Mouse (Mus musculus) hindbrain, embryonic 12.5 days (tissue): ENCODE measurements around the gene 1190005I06Rik. TPM values are rescaled to one million over a fixed set of nuclear protein-coding genes. Genes with fewer than 3 reads are reported as not detected.
"Not testable (repeated sequence)": the region's sequence is repeated elsewhere in the genome, so short reads cannot be mapped to it uniquely, and the experiment has no call there.

Experiments
- ATAC-seq: fragments of 200-750 bp; cut with Nextera tagmentation; 2 replicates; pipeline ENCODE4 v1.8.0; 2017; ENCODE audit warnings: moderate TSS enrichment; ENCODE audit not compliant: low FRiP score
- H3K27ac ChIP-seq: fragments of 300-500 bp; sonication (generic); 2 replicates; pipeline ENCODE4 v1.5.1; 2016; ENCODE audit warnings: mild to moderate bottlenecking
- H3K27me3 ChIP-seq: fragments of 300-500 bp; sonication (generic); 2 replicates; pipeline ENCODE4 v1.6.1; 2016; ENCODE audit warnings: mild to moderate bottlenecking
- H3K36me3 ChIP-seq: fragments of 300-500 bp; sonication (generic); 2 replicates; pipeline ENCODE4 v1.6.1; 2016; ENCODE audit warnings: mild to moderate bottlenecking
- H3K4me1 ChIP-seq: fragments of 300-500 bp; sonication (generic); 2 replicates; pipeline ENCODE4 v1.6.1; 2016
- H3K4me2 ChIP-seq: fragments of 300-500 bp; sonication (generic); replicated peaks from 2 replicates; pipeline ENCODE4 v1.6.1; 2016; ENCODE audit warnings: mild to moderate bottlenecking
- H3K4me3 ChIP-seq: fragments of 300-500 bp; sonication (generic); 2 replicates; pipeline ENCODE4 v1.5.1; 2016; ENCODE audit warnings: mild to moderate bottlenecking
- H3K9ac ChIP-seq: fragments of 300-500 bp; sonication (generic); 2 replicates; pipeline ENCODE4 v1.6.1; 2016; ENCODE audit warnings: mild to moderate bottlenecking, moderate library complexity
- H3K9me3 ChIP-seq: fragments of 300-500 bp; sonication (generic); replicated peaks from 2 replicates; pipeline ENCODE4 v1.6.1; 2016; ENCODE audit warnings: mild to moderate bottlenecking
- WGBS: fragments of 180-500 bp; shearing (Covaris S2); methylation state at CpG from one replicate; pipeline ENCODE4 v1.1.7; 2016; 5-methylcytosine and 5-hydroxymethylcytosine counted together
- polyA plus RNA-seq: library from polyadenylated mRNA; unstranded; fragments of >200 nt; fragmentation: Nextera tagmentation; extraction: Ambion mirVana; gene quantifications from 2 replicates; pipeline ENCODE4 v1.2.1, GENCODE M21; 2016

Gene 1190005I06Rik
- polyA plus RNA-seq, 1 experiment from 2014 or later, result 6.9 TPM

GRCm38 (mm10) chr8:120681113-120681512, 33.7 kb upstream of the 1190005I06Rik start:
- no peak overlapping the region for H3K27ac ChIP-seq
- whole genome bisulfite sequencing, result 79% methylated on average over 10 of the region's 10 CpGs
- H3K4me1 ChIP-seq, result 0 out of 2 replicates have a peak, but pooled peaks cover 2% of the 10 kb centered on the region
- H3K36me3 ChIP-seq, result no peaks in the 10 kb centered on the region
- no peak overlapping the region for H3K4me3 ChIP-seq
- no peak for ATAC-seq
- no peaks in the 10 kb centered on the region for H3K9me3 ChIP-seq
- H3K27me3 ChIP-seq, result no peaks in the 10 kb centered on the region
- H3K9ac ChIP-seq, result no peak overlapping the region
- no peak overlapping the region for H3K4me2 ChIP-seq

GRCm38 (mm10) chr8:120680405-120680804, 33.0 kb upstream of the 1190005I06Rik start:
- ATAC-seq, H3K9me3 ChIP-seq, H3K4me2 ChIP-seq, H3K4me3 ChIP-seq, H3K27me3 ChIP-seq, H3K27ac ChIP-seq, H3K4me1 ChIP-seq, H3K36me3 ChIP-seq, H3K9ac ChIP-seq: not testable (repeated sequence)
- 64% methylated on average over 7 of the region's 7 CpGs for WGBS

- WGBS, result 74% methylated on average over 11 of the region's 11 CpGs
- Histone ChIP-seq H3K9ac (no peak overlapping the region), H3K27ac (no peak overlapping the region), H3K4me2 (no peak overlapping the region), H3K36me3 (0 out of 2 replicates have a peak, but pooled peaks cover 5% of the 10 kb centered on the region), H3K9me3 (no peaks in the 10 kb centered on the region), H3K4me1 (0 out of 2 replicates have a peak, but pooled peaks cover 2% of the 10 kb centered on the region), H3K4me3 (no peak overlapping the region), H3K27me3 (no peaks in the 10 kb centered on the region)
- ATAC-seq, result no peak
These were observed 32.4 kb upstream of the 1190005I06Rik start for GRCm38 (mm10) chr8:120679629-120680387.

GRCm38 (mm10) chr8:120678447-120678846, 31.0 kb upstream of the 1190005I06Rik start:
- H3K27me3 ChIP-seq, result no peaks in the 10 kb centered on the region
- no peak overlapping the region for H3K27ac ChIP-seq
- no peaks in the 10 kb centered on the region for H3K9me3 ChIP-seq
- no peak overlapping the region for H3K9ac ChIP-seq
- 9% methylated on average over 10 of the region's 10 CpGs for WGBS
- H3K4me3 ChIP-seq, result no peak overlapping the region
- peak; percentile 64; the same call in 1 of the 2 replicates for ATAC-seq
- no peak overlapping the region for H3K4me2 ChIP-seq
- H3K36me3 ChIP-seq, result peaks cover 14% of the 10 kb centered on the region
- H3K4me1 ChIP-seq, result no peaks in the 10 kb centered on the region

- Histone ChIP-seq H3K36me3 (peaks cover 41% of the 10 kb centered on the region), H3K27me3 (no peaks in the 10 kb centered on the region), H3K4me3 (no peak overlapping the region), H3K9ac (no peak overlapping the region), H3K4me2 (no peak overlapping the region), H3K4me1 (peaks cover 6% of the 10 kb centered on the region), H3K9me3 (no peaks in the 10 kb centered on the region), H3K27ac (no peak overlapping the region)
- no peak for ATAC-seq
- 69% methylated on average over 8 of the region's 8 CpGs for WGBS
These were observed 28.3 kb upstream of the 1190005I06Rik start for GRCm38 (mm10) chr8:120675718-120676117.

GRCm38 (mm10) chr8:120673298-120673697, 25.9 kb upstream of the 1190005I06Rik start:
- WGBS, result 98% methylated on average over 7 of the region's 7 CpGs

GRCm38 (mm10) chr8:120672626-120673229, 25.3 kb upstream of the 1190005I06Rik start:
- Histone ChIP-seq H3K27me3 (no peaks in the 10 kb centered on the region), H3K4me3 (no peak overlapping the region), H3K4me2 (no peak overlapping the region), H3K9ac (no peak overlapping the region), H3K36me3 (peaks cover 50% of the 10 kb centered on the region), H3K27ac (no peak overlapping the region), H3K4me1 (peaks cover 18% of the 10 kb centered on the region), H3K9me3 (no peaks in the 10 kb centered on the region)
- WGBS, result 92% methylated on average over 16 of the region's 16 CpGs
- ATAC-seq, result no peak

More at GRCm38 (mm10) chr8:120673298-120673697, 25.9 kb upstream of the 1190005I06Rik start:
- H3K9ac ChIP-seq, result no peak overlapping the region
- H3K4me2 ChIP-seq, result no peak overlapping the region
- no peak overlapping the region for H3K4me3 ChIP-seq
- H3K27me3 ChIP-seq, result no peaks in the 10 kb centered on the region
- H3K4me1 ChIP-seq, result peaks cover 18% of the 10 kb centered on the region
- H3K27ac ChIP-seq, result no peak overlapping the region
- H3K36me3 ChIP-seq, result peaks cover 50% of the 10 kb centered on the region
- no peak for ATAC-seq
- no peaks in the 10 kb centered on the region for H3K9me3 ChIP-seq

GRCm38 (mm10) chr8:120671775-120672174, 24.3 kb upstream of the 1190005I06Rik start:
- H3K4me2 ChIP-seq, result no peak overlapping the region
- no peak overlapping the region for H3K4me3 ChIP-seq
- no peaks in the 10 kb centered on the region for H3K27me3 ChIP-seq
- H3K36me3 ChIP-seq, result peaks cover 50% of the 10 kb centered on the region
- H3K4me1 ChIP-seq, result peaks cover 22% of the 10 kb centered on the region
- no peak overlapping the region for H3K9ac ChIP-seq
- no peak overlapping the region for H3K27ac ChIP-seq
- H3K9me3 ChIP-seq, result no peaks in the 10 kb centered on the region
- 58% methylated on average over 6 of the region's 6 CpGs for WGBS
- no peak for ATAC-seq

- peaks cover 46% of the 10 kb centered on the region for H3K4me1 ChIP-seq
- peak within 1 kb of the TSS; percentile 86 for H3K27ac ChIP-seq
- H3K9me3 ChIP-seq, result no peaks in the 10 kb centered on the region
- H3K36me3 ChIP-seq, result peaks cover 41% of the 10 kb centered on the region
- peak within 1 kb of the TSS; percentile 91 for H3K4me2 ChIP-seq
- no peaks in the 10 kb centered on the region for H3K27me3 ChIP-seq
- peak within 1 kb of the TSS; percentile 75 for H3K4me3 ChIP-seq
- ATAC-seq, result peak; percentile 68
- H3K9ac ChIP-seq, result peak within 1 kb of the TSS; percentile 95
- under 1% methylated on average over 50 of the region's 51 CpGs for WGBS
These were observed 21.0 kb upstream of the 1190005I06Rik start, which contains the start of gene Emc8 for GRCm38 (mm10) chr8:120668374-120668905. TSS of gene Emc8 (minus strand) at chr8:120668573.

GRCm38 (mm10) chr8:120667561-120668373, 20.3 kb upstream of the 1190005I06Rik start, which contains the start of the genes Gm27021 and Cox4i1:
TSS of gene Gm27021 (minus strand) at chr8:120668079.
TSS of gene Cox4i1 (plus strand) at chr8:120668222.
- Histone ChIP-seq H3K4me1 (peaks cover 46% of the 10 kb centered on the region), H3K4me3 (peak within 1 kb of the TSS; percentile 75), H3K27ac (peak within 1 kb of the TSS; percentile 86), H3K4me2 (peak within 1 kb of the TSS; percentile 91), H3K27me3 (no peaks in the 10 kb centered on the region), H3K9me3 (no peaks in the 10 kb centered on the region), H3K36me3 (peaks cover 36% of the 10 kb centered on the region), H3K9ac (peak within 1 kb of the TSS; percentile 95)
- ATAC-seq, result peak; percentile 94
- under 1% methylated on average over 84 of the region's 105 CpGs for WGBS

- H3K4me2 ChIP-seq, result peak overlapping the region; percentile 91
- no peaks in the 10 kb centered on the region for H3K27me3 ChIP-seq
- peaks cover 28% of the 10 kb centered on the region for H3K36me3 ChIP-seq
- 3% methylated on average over 17 of the region's 17 CpGs for WGBS
- H3K4me3 ChIP-seq, result peak overlapping the region; percentile 75
- no peak for ATAC-seq
- no peak overlapping the region for H3K27ac ChIP-seq
- H3K9me3 ChIP-seq, result no peaks in the 10 kb centered on the region
- H3K9ac ChIP-seq, result peak overlapping the region; percentile 95
- peaks cover 46% of the 10 kb centered on the region for H3K4me1 ChIP-seq
These were observed 19.5 kb upstream of the 1190005I06Rik start for GRCm38 (mm10) chr8:120666807-120667470.
